In genomic region chr4:89359506-89359905, GRCm38 (mm10) we compare ENCODE assay signal across 8 mouse cellular contexts. TPM values are rescaled to one million over a fixed set of nuclear protein-coding genes. Genes with fewer than 3 reads are reported as not detected.
"Had no signal": no experiment of that assay in that cellular context is flagged by ENCODE, and none has a peak within 500 bp of the region (broad histone marks: within the 10 kb centered on the region; RNA-seq: fewer than 3 reads in every experiment).

No protein-coding gene starts in this region.

- H3K4me3 ChIP-seq: layer of hippocampus, adult 2 months; limb, embryonic 13.5 days; liver, embryonic 15.5 days; midbrain, embryonic 13.5 days had no signal

- H3K27ac ChIP-seq: kidney, postnatal 0 days; layer of hippocampus, adult 2 months; limb, embryonic 13.5 days; liver, embryonic 15.5 days; midbrain, embryonic 13.5 days had no signal

- H3K36me3 ChIP-seq: limb, embryonic 13.5 days; liver, embryonic 15.5 days; midbrain, embryonic 13.5 days had no signal

- H3K27me3 ChIP-seq: liver, embryonic 15.5 days; midbrain, embryonic 13.5 days had no signal

- H3K9me3 ChIP-seq: limb, embryonic 13.5 days; liver, embryonic 15.5 days; midbrain, embryonic 13.5 days had no signal

- ATAC-seq: midbrain, embryonic 13.5 days had no signal

- DNase-seq: lung, postnatal 14 days; right cerebral cortex, postnatal 25 days had no signal

- H3K4me1 ChIP-seq: limb, embryonic 13.5 days; liver, embryonic 15.5 days; midbrain, embryonic 13.5 days had no signal

- H3K4me2 ChIP-seq: limb, embryonic 13.5 days; liver, embryonic 11.5 days; liver, embryonic 15.5 days; midbrain, embryonic 13.5 days had no signal

- H3K9ac ChIP-seq: limb, embryonic 13.5 days; liver, embryonic 15.5 days; midbrain, embryonic 13.5 days had no signal

RNA-seq across cellular contexts. Expression of gene Cdkn2b, which starts 48.7 kb away (rescaled TPM):
- polyA plus RNA-seq: liver, embryonic 15.5 days had no signal
